Mouse (Mus musculus): ENCODE measurements around the gene Acad12. TPM values are rescaled to one million over a fixed set of nuclear protein-coding genes. Genes with fewer than 3 reads are reported as not detected.
"Not testable (repeated sequence)": the region's sequence is repeated elsewhere in the genome, so short reads cannot be mapped to it uniquely, and the experiment has no call there.

Gene Acad12
- polyA plus RNA-seq, 1 experiment from 2014 or later: 6.7 TPM

- no peaks in the 10 kb centered on the region for H3K9me3 ChIP-seq (replicated peaks; ENCODE audit: control insufficient read depth, low read length)
- whole genome bisulfite sequencing: 1% methylated on average over 82 of the region's 85 CpGs
- peaks cover 23% of the 10 kb centered on the region for H3K36me3 ChIP-seq (ENCODE audit: control insufficient read depth, insufficient read depth)
- H3K9ac ChIP-seq (ENCODE audit: low read length): peak within 1 kb of the TSS; percentile 93
- H3K4me3 ChIP-seq (ENCODE audit: low read length): peak within 1 kb of the TSS; percentile 91
- peak within 1 kb of the TSS; percentile 74 for H3K27ac ChIP-seq (ENCODE audit: low read length)
- ATAC-seq (replicated peaks; ENCODE audit: extremely low read depth, insufficient read depth, low FRiP score): peak; percentile 88
- H3K27me3 ChIP-seq (ENCODE audit: control insufficient read depth, insufficient read depth, low read length): no peaks in the 10 kb centered on the region
- H3K4me1 ChIP-seq (ENCODE audit: control insufficient read depth, insufficient read depth, low read length): peaks cover 10% of the 10 kb centered on the region
- peak within 1 kb of the TSS; percentile 90 for H3K4me2 ChIP-seq (ENCODE audit: low read depth, low read length)
Measured at GRCm38 (mm10) chr5:121660059-121660896, 41.5 kb upstream of the Acad12 start, which contains the start of the genes Acad10 and Brap. TSS of gene Acad10 (minus strand) at chr5:121660514. TSS of gene Brap (plus strand) at chr5:121660563.

- ATAC-seq (replicated peaks; ENCODE audit: extremely low read depth, insufficient read depth, low FRiP score); H3K4me3 ChIP-seq (ENCODE audit: low read length); H3K27me3 ChIP-seq (ENCODE audit: control insufficient read depth, insufficient read depth, low read length); H3K4me2 ChIP-seq (ENCODE audit: low read depth, low read length); H3K9ac ChIP-seq (ENCODE audit: low read length); H3K9me3 ChIP-seq (replicated peaks; ENCODE audit: control insufficient read depth, low read length); H3K27ac ChIP-seq (ENCODE audit: low read length); H3K4me1 ChIP-seq (ENCODE audit: control insufficient read depth, insufficient read depth, low read length); H3K36me3 ChIP-seq (ENCODE audit: control insufficient read depth, insufficient read depth): not testable (repeated sequence)
- 87% methylated on average over 6 of the region's 6 CpGs for WGBS
Measured at GRCm38 (mm10) chr5:121657656-121658055, 38.9 kb upstream of the Acad12 start.

- not testable (repeated sequence) for H3K4me1 ChIP-seq (ENCODE audit: control insufficient read depth, insufficient read depth, low read length); H3K4me3 ChIP-seq (ENCODE audit: low read length); H3K36me3 ChIP-seq (ENCODE audit: control insufficient read depth, insufficient read depth); H3K9ac ChIP-seq (ENCODE audit: low read length); ATAC-seq (replicated peaks; ENCODE audit: extremely low read depth, insufficient read depth, low FRiP score); H3K4me2 ChIP-seq (ENCODE audit: low read depth, low read length); H3K27ac ChIP-seq (ENCODE audit: low read length); H3K27me3 ChIP-seq (ENCODE audit: control insufficient read depth, insufficient read depth, low read length); H3K9me3 ChIP-seq (replicated peaks; ENCODE audit: control insufficient read depth, low read length)
- WGBS: 65% methylated on average over 6 of the region's 6 CpGs
Measured at GRCm38 (mm10) chr5:121656866-121657265, 38.1 kb upstream of the Acad12 start.

- no peak overlapping the region for H3K27ac ChIP-seq (ENCODE audit: low read length)
- no peak overlapping the region for H3K4me3 ChIP-seq (ENCODE audit: low read length)
- H3K9ac ChIP-seq (ENCODE audit: low read length): no peak overlapping the region
- ATAC-seq (replicated peaks; ENCODE audit: extremely low read depth, insufficient read depth, low FRiP score): no peak
- no peaks in the 10 kb centered on the region; the same call in 1 of the 2 replicates for H3K4me1 ChIP-seq (ENCODE audit: control insufficient read depth, insufficient read depth, low read length)
- H3K9me3 ChIP-seq (replicated peaks; ENCODE audit: control insufficient read depth, low read length): no peaks in the 10 kb centered on the region
- H3K27me3 ChIP-seq (ENCODE audit: control insufficient read depth, insufficient read depth, low read length): no peaks in the 10 kb centered on the region
- H3K4me2 ChIP-seq (ENCODE audit: low read depth, low read length): no peak overlapping the region
- no peaks in the 10 kb centered on the region for H3K36me3 ChIP-seq (ENCODE audit: control insufficient read depth, insufficient read depth)
- 79% methylated on average over 4 of the region's 4 CpGs for WGBS
Measured at GRCm38 (mm10) chr5:121654526-121654925, 35.8 kb upstream of the Acad12 start.

- Histone ChIP-seq H3K36me3 (ENCODE audit: control insufficient read depth, insufficient read depth) (0 out of 2 replicates have a peak, but pooled peaks cover 3% of the 10 kb centered on the region), H3K9ac (ENCODE audit: low read length) (no peak overlapping the region), H3K4me1 (ENCODE audit: control insufficient read depth, insufficient read depth, low read length) (no peaks in the 10 kb centered on the region), H3K27me3 (ENCODE audit: control insufficient read depth, insufficient read depth, low read length) (no peaks in the 10 kb centered on the region), H3K9me3 (replicated peaks; ENCODE audit: control insufficient read depth, low read length) (no peaks in the 10 kb centered on the region), H3K27ac (ENCODE audit: low read length) (no peak overlapping the region), H3K4me3 (ENCODE audit: low read length) (no peak overlapping the region), H3K4me2 (ENCODE audit: low read depth, low read length) (no peak overlapping the region)
- ATAC-seq (replicated peaks; ENCODE audit: extremely low read depth, insufficient read depth, low FRiP score): no peak
- WGBS: 72% methylated on average over 7 of the region's 7 CpGs
Measured at GRCm38 (mm10) chr5:121649134-121649533, 30.4 kb upstream of the Acad12 start.

GRCm38 (mm10) chr5:121639601-121640000, 20.9 kb upstream of the Acad12 start:
- no peak for ATAC-seq (replicated peaks; ENCODE audit: extremely low read depth, insufficient read depth, low FRiP score)
- Histone ChIP-seq H3K9ac (ENCODE audit: low read length) (no peak overlapping the region), H3K9me3 (replicated peaks; ENCODE audit: control insufficient read depth, low read length) (no peaks in the 10 kb centered on the region), H3K36me3 (ENCODE audit: control insufficient read depth, insufficient read depth) (0 out of 2 replicates have a peak, but pooled peaks cover 3% of the 10 kb centered on the region), H3K4me1 (ENCODE audit: control insufficient read depth, insufficient read depth, low read length) (no peaks in the 10 kb centered on the region), H3K4me2 (ENCODE audit: low read depth, low read length) (no peak overlapping the region), H3K27ac (ENCODE audit: low read length) (no peak overlapping the region), H3K27me3 (ENCODE audit: control insufficient read depth, insufficient read depth, low read length) (no peaks in the 10 kb centered on the region), H3K4me3 (ENCODE audit: low read length) (no peak overlapping the region)
- WGBS: 90% methylated on average over 9 of the region's 9 CpGs

- ATAC-seq (replicated peaks; ENCODE audit: extremely low read depth, insufficient read depth, low FRiP score): no peak
- Histone ChIP-seq H3K4me1 (ENCODE audit: control insufficient read depth, insufficient read depth, low read length) (no peaks in the 10 kb centered on the region), H3K4me3 (ENCODE audit: low read length) (no peak overlapping the region), H3K4me2 (ENCODE audit: low read depth, low read length) (no peak overlapping the region), H3K27me3 (ENCODE audit: control insufficient read depth, insufficient read depth, low read length) (no peaks in the 10 kb centered on the region), H3K36me3 (ENCODE audit: control insufficient read depth, insufficient read depth) (no peaks in the 10 kb centered on the region), H3K9ac (ENCODE audit: low read length) (no peak overlapping the region), H3K9me3 (replicated peaks; ENCODE audit: control insufficient read depth, low read length) (no peaks in the 10 kb centered on the region), H3K27ac (ENCODE audit: low read length) (no peak overlapping the region)
- 80% methylated on average over 6 of the region's 6 CpGs for WGBS
Measured at GRCm38 (mm10) chr5:121637296-121637695, 18.6 kb upstream of the Acad12 start.

- Histone ChIP-seq H3K4me1 (ENCODE audit: control insufficient read depth, insufficient read depth, low read length) (no peaks in the 10 kb centered on the region), H3K27ac (ENCODE audit: low read length) (no peak overlapping the region), H3K9ac (ENCODE audit: low read length) (no peak overlapping the region), H3K4me3 (ENCODE audit: low read length) (no peak overlapping the region), H3K9me3 (replicated peaks; ENCODE audit: control insufficient read depth, low read length) (no peaks in the 10 kb centered on the region), H3K36me3 (ENCODE audit: control insufficient read depth, insufficient read depth) (no peaks in the 10 kb centered on the region), H3K27me3 (ENCODE audit: control insufficient read depth, insufficient read depth, low read length) (no peaks in the 10 kb centered on the region), H3K4me2 (ENCODE audit: low read depth, low read length) (no peak overlapping the region)
- ATAC-seq (replicated peaks; ENCODE audit: extremely low read depth, insufficient read depth, low FRiP score): no peak
- 87% methylated on average over 5 of the region's 5 CpGs for WGBS
Measured at GRCm38 (mm10) chr5:121634668-121635067, 15.9 kb upstream of the Acad12 start.

GRCm38 (mm10) chr5:121632804-121633203, 14.1 kb upstream of the Acad12 start:
- H3K9ac ChIP-seq (ENCODE audit: low read length): no peak overlapping the region
- 47% methylated on average over 3 of the region's 3 CpGs for WGBS

More at GRCm38 (mm10) chr5:121632804-121633203, 14.1 kb upstream of the Acad12 start:
- H3K4me2 ChIP-seq (ENCODE audit: low read depth, low read length): no peak overlapping the region
- H3K36me3 ChIP-seq (ENCODE audit: control insufficient read depth, insufficient read depth): no peaks in the 10 kb centered on the region
- no peak overlapping the region for H3K27ac ChIP-seq (ENCODE audit: low read length)
- ATAC-seq (replicated peaks; ENCODE audit: extremely low read depth, insufficient read depth, low FRiP score): no peak
- no peak overlapping the region for H3K4me3 ChIP-seq (ENCODE audit: low read length)
- H3K9me3 ChIP-seq (replicated peaks; ENCODE audit: control insufficient read depth, low read length): no peaks in the 10 kb centered on the region
- no peaks in the 10 kb centered on the region for H3K4me1 ChIP-seq (ENCODE audit: control insufficient read depth, insufficient read depth, low read length)
- no peaks in the 10 kb centered on the region for H3K27me3 ChIP-seq (ENCODE audit: control insufficient read depth, insufficient read depth, low read length)

Measured in heart, embryonic 16.5 days (tissue).